Mouse (Mus musculus): Measurements from ENCODE around the gene Hdac2. TPM values are rescaled to one million over a fixed set of nuclear protein-coding genes. Genes with fewer than 3 reads are reported as not detected.

Hdac2 gene
- total RNA-seq, 2 experiments from 2014 or later, result 79.0 to 83.8 TPM

GRCm38 (mm10) chr10:37014274-37015107 is 40.1 kb downstream of the Hdac2 start:
- intact Hi-C loops (cut with DNase I), result loop anchor here (2.0 to 10.0 kb wide), 3 partner anchors 123 to 1834 kb away; partner anchors contain the start of gene Marcks
- TF ChIP-seq CTCF (IDR thresholded peaks at IDR 0.05), result peak; percentile 89
- H3K27ac ChIP-seq, result no peak overlapping the region
- no peak overlapping the region for H3K4me3 ChIP-seq
- peak; percentile 54 to 71 for DNase-seq (ENCODE audit: extremely low spot score in 1 of 2, low spot score in 2 of 2)

GRCm38 (mm10) chr10:37015729-37016128 is 41.4 kb downstream of the Hdac2 start:
- Histone ChIP-seq H3K27ac (no peak overlapping the region), H3K4me3 (no peak overlapping the region)
- TF ChIP-seq CTCF (IDR thresholded peaks at IDR 0.05), result no peak
- DNase-seq (ENCODE audit: extremely low spot score in 1 of 2, low spot score in 2 of 2), result no peak
- intact Hi-C loops (cut with DNase I), result loop anchor here (2.0 to 10.0 kb wide), 3 partner anchors 122 to 1833 kb away; partner anchors contain the start of gene Marcks

GRCm38 (mm10) chr10:37016200-37016599 is 41.9 kb downstream of the Hdac2 start:
- intact Hi-C loops (cut with DNase I), result loop anchor here (5.0 to 10.0 kb wide), 2 partner anchors 121 to 1539 kb away; partner anchors contain the start of gene Marcks
- Histone ChIP-seq H3K27ac (no peak overlapping the region), H3K4me3 (no peak overlapping the region)
- no peak for TF ChIP-seq CTCF (IDR thresholded peaks at IDR 0.05)
- DNase-seq (ENCODE audit: extremely low spot score in 1 of 2, low spot score in 2 of 2), result no peak

- TF ChIP-seq CTCF (IDR thresholded peaks at IDR 0.05), result no peak
- H3K27ac ChIP-seq, result no peak overlapping the region
- intact Hi-C loops (cut with DNase I), result no loop called here
- no peak for DNase-seq (ENCODE audit: extremely low spot score in 1 of 2, low spot score in 2 of 2)
- H3K4me3 ChIP-seq, result no peak overlapping the region
Measured at GRCm38 (mm10) chr10:37024301-37024700, 50.0 kb downstream of the Hdac2 start.

GRCm38 (mm10) chr10:37028651-37029050 is 54.3 kb downstream of the Hdac2 start:
- TF ChIP-seq CTCF (IDR thresholded peaks at IDR 0.05), result no peak
- no peak overlapping the region for H3K4me3 ChIP-seq
- no peak for DNase-seq (ENCODE audit: extremely low spot score in 1 of 2, low spot score in 2 of 2)
- no peak overlapping the region for H3K27ac ChIP-seq
- intact Hi-C loops (cut with DNase I), result no loop called here

- H3K4me3 ChIP-seq, result no peak overlapping the region
- intact Hi-C loops (cut with DNase I), result no loop called here
- TF ChIP-seq CTCF (IDR thresholded peaks at IDR 0.05), result no peak
- H3K27ac ChIP-seq, result no peak overlapping the region
- no peak for DNase-seq (ENCODE audit: extremely low spot score in 1 of 2, low spot score in 2 of 2)
Measured at GRCm38 (mm10) chr10:37035090-37035497, 60.8 kb downstream of the Hdac2 start.

- Histone ChIP-seq H3K27ac (peak overlapping the region; percentile 91), H3K4me3 (no peak overlapping the region)
- TF ChIP-seq CTCF (IDR thresholded peaks at IDR 0.05), result no peak
- peak; percentile 15 to 38 for DNase-seq (ENCODE audit: extremely low spot score in 1 of 2, low spot score in 2 of 2)
- intact Hi-C loops (cut with DNase I), result no loop called here
Measured at GRCm38 (mm10) chr10:37047661-37048098, 73.3 kb downstream of the Hdac2 start.

Other genes with a start within 250 kb of the Hdac2 start
- gene Marcks, start 164.4 kb downstream of the Hdac2 start, total RNA-seq (2021), result 100 to 1,000 TPM; 139 to 154 TPM